Mouse (Mus musculus): ENCODE results near the gene 4833427G06Rik.

GRCm38 (mm10) chr9:51137432-51137831, 35.6 kb upstream of the 4833427G06Rik start:
- TF ChIP-seq POLR2A (IDR thresholded peaks at IDR 0.05; ENCODE audit: insufficient read depth, low read length) (no peak), CTCF (IDR thresholded peaks at IDR 0.05; ENCODE audit: low read depth, low read length) (no peak), EP300 (IDR thresholded peaks at IDR 0.05; ENCODE audit: insufficient read depth, low read depth, low read length) (no peak)
